11 mouse cellular contexts compared by ENCODE assay signal in the genomic region with DNA sequence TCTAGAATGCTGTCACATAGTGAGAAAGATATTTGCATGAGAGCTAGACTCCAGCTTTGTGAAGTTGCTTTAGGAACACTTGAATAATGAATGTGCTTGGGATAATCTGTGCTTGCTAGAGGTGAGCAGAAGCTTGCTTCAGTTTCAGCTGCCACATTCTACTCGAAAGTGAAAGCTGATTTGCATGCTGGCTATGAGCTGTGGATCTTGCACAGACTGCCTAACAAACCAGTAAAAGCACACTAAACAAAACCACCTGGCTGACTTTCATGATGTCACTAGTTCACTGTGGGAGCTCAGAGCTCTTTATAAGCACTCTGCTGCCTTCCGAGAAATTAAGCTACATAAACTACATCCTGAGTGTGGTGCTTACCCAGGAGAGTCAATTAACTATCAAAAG.
DNase-seq lines count a peak whose midpoint lies in the region; ATAC-seq lines count a peak whose summit lies in the region.
"Had no signal": no experiment of that assay in that cellular context is flagged by ENCODE, and none has a peak within 500 bp of the region (broad histone marks: within the 10 kb centered on the region; RNA-seq: fewer than 3 reads in every experiment).

No protein-coding gene starts in this region.

- no peaks in the 10 kb centered on the region for H3K36me3 ChIP-seq in hindbrain, embryonic 16.5 days (ENCODE audit: control insufficient read depth, insufficient read depth, low read length)
- H3K36me3 ChIP-seq in hindbrain, embryonic 12.5 days: no peaks in the 10 kb centered on the region
- H3K36me3 ChIP-seq in embryonic facial prominence, embryonic 11.5 days (replicated peaks; ENCODE audit: control insufficient read depth, insufficient read depth, low read depth, low read length): no peaks in the 10 kb centered on the region
- H3K36me3 ChIP-seq in limb, embryonic 13.5 days: no peaks in the 10 kb centered on the region
- H3K36me3 ChIP-seq: heart, embryonic 10.5 days had no signal

- no peak overlapping the region for H3K9ac ChIP-seq in hindbrain, embryonic 16.5 days (ENCODE audit: low read depth, low read length)
- H3K9ac ChIP-seq in hindbrain, embryonic 12.5 days: no peak overlapping the region
- H3K9ac ChIP-seq in embryonic facial prominence, embryonic 11.5 days (replicated peaks; ENCODE audit: low read length): no peak overlapping the region
- no peak overlapping the region for H3K9ac ChIP-seq in limb, embryonic 13.5 days

- WGBS in hindbrain, embryonic 16.5 days: 37% methylated on average over 2 of the region's 2 CpGs
- 47% methylated on average over 2 of the region's 2 CpGs for WGBS in hindbrain, embryonic 12.5 days
- 28% methylated on average over 2 of the region's 2 CpGs for WGBS in embryonic facial prominence, embryonic 11.5 days
- 10% methylated on average over 2 of the region's 2 CpGs for WGBS in limb, embryonic 13.5 days

- no peaks in the 10 kb centered on the region for H3K4me1 ChIP-seq in hindbrain, embryonic 16.5 days (ENCODE audit: control insufficient read depth, insufficient read depth, low read depth, low read length)
- H3K4me1 ChIP-seq in hindbrain, embryonic 12.5 days: no peaks in the 10 kb centered on the region
- no peaks in the 10 kb centered on the region for H3K4me1 ChIP-seq in embryonic facial prominence, embryonic 11.5 days (ENCODE audit: control insufficient read depth, insufficient read depth, low read length)
- H3K4me1 ChIP-seq in limb, embryonic 13.5 days: peaks cover 13% of the 10 kb centered on the region
- H3K4me1 ChIP-seq: heart, embryonic 10.5 days had no signal

- no peaks in the 10 kb centered on the region for H3K27me3 ChIP-seq in hindbrain, embryonic 16.5 days (replicated peaks; ENCODE audit: control insufficient read depth, insufficient read depth, low read length)
- no peaks in the 10 kb centered on the region for H3K27me3 ChIP-seq in hindbrain, embryonic 12.5 days
- H3K27me3 ChIP-seq in embryonic facial prominence, embryonic 11.5 days (ENCODE audit: control insufficient read depth, insufficient read depth, low read length): no peaks in the 10 kb centered on the region
- no peaks in the 10 kb centered on the region for H3K27me3 ChIP-seq in limb, embryonic 13.5 days

- H3K27ac ChIP-seq in hindbrain, embryonic 16.5 days (ENCODE audit: low read depth, low read length): no peak overlapping the region
- no peak overlapping the region for H3K27ac ChIP-seq in hindbrain, embryonic 12.5 days
- H3K27ac ChIP-seq in embryonic facial prominence, embryonic 11.5 days (replicated peaks; ENCODE audit: low read depth, low read length): no peak overlapping the region
- H3K27ac ChIP-seq in limb, embryonic 13.5 days: no peak overlapping the region
- H3K27ac ChIP-seq: heart, embryonic 10.5 days had no signal

- DNase-seq in CD4-positive, CD25-positive, alpha-beta regulatory T cell, adult 2 months (ENCODE audit: low read depth, low spot score): peak; percentile 40
- peak; percentile 87 for DNase-seq in embryonic facial prominence, embryonic 11.5 days (ENCODE audit: low spot score)
- no peak for DNase-seq in cerebellum, adult 9-10 months
- no peak for DNase-seq in ovary, postnatal 10 days (ENCODE audit: low spot score)
- DNase-seq in thymus, postnatal 25 days: no peak
- DNase-seq: cerebellum, adult 11-12 months; kidney, adult 11 months had no signal

- H3K4me3 ChIP-seq in hindbrain, embryonic 16.5 days (ENCODE audit: low read length): no peak overlapping the region
- no peak overlapping the region for H3K4me3 ChIP-seq in hindbrain, embryonic 12.5 days
- no peak overlapping the region for H3K4me3 ChIP-seq in embryonic facial prominence, embryonic 11.5 days (ENCODE audit: low read depth, low read length)
- no peak overlapping the region for H3K4me3 ChIP-seq in limb, embryonic 13.5 days
- H3K4me3 ChIP-seq: heart, embryonic 10.5 days had no signal

- no peak overlapping the region for H3K4me2 ChIP-seq in hindbrain, embryonic 16.5 days (ENCODE audit: low read length)
- no peak overlapping the region for H3K4me2 ChIP-seq in hindbrain, embryonic 12.5 days (replicated peaks)
- H3K4me2 ChIP-seq in embryonic facial prominence, embryonic 11.5 days (ENCODE audit: low read depth, low read length): no peak overlapping the region
- H3K4me2 ChIP-seq in limb, embryonic 13.5 days (replicated peaks): peak overlapping the region; percentile 21

- peak; percentile 63; the same call in 1 of the 2 replicates for ATAC-seq in hindbrain, embryonic 16.5 days
- no peak for ATAC-seq in hindbrain, embryonic 12.5 days (ENCODE audit: low FRiP score)
- 0 out of 2 replicates have a peak, but pooled peaks have one; percentile 29 for ATAC-seq in embryonic facial prominence, embryonic 11.5 days (replicated peaks; ENCODE audit: insufficient number of reproducible peaks, low FRiP score, low TSS enrichment, low read depth)
- peak; percentile 95 for ATAC-seq in limb, embryonic 13.5 days (ENCODE audit: low FRiP score, low read depth)

- 0 out of 2 replicates have a peak, but pooled peaks cover under 1% of the 10 kb centered on the region for H3K9me3 ChIP-seq in hindbrain, embryonic 16.5 days (ENCODE audit: control insufficient read depth, low read length)
- H3K9me3 ChIP-seq in hindbrain, embryonic 12.5 days (replicated peaks): no peaks in the 10 kb centered on the region
- no peaks in the 10 kb centered on the region for H3K9me3 ChIP-seq in embryonic facial prominence, embryonic 11.5 days (replicated peaks; ENCODE audit: control insufficient read depth, low read length)
- no peaks in the 10 kb centered on the region for H3K9me3 ChIP-seq in limb, embryonic 13.5 days
- H3K9me3 ChIP-seq: heart, embryonic 10.5 days had no signal

Comparison
In these comparisons a context has a peak if more than half of its experiments do, and no peak if none do; other contexts are left out.
1. DNase-seq: peak in CD4-positive, CD25-positive, alpha-beta regulatory T cell, adult 2 months (single experiment) and embryonic facial prominence, embryonic 11.5 days (single experiment); none in cerebellum, adult 9-10 months (single experiment), ovary, postnatal 10 days (single experiment) and thymus, postnatal 25 days (single experiment).